Comparison of ENCODE assay signal across 8 mouse cellular contexts in genomic region chr11:98751221-98751782, GRCm38 (mm10). TPM values are rescaled to one million over a fixed set of nuclear protein-coding genes. Genes with fewer than 3 reads are reported as not detected.
DNase-seq lines count a peak whose midpoint lies in the region; ATAC-seq and TF ChIP-seq lines count a peak whose summit lies in the region.

No protein-coding gene starts in this region.

- H3K9me3 ChIP-seq in hindbrain, postnatal 0 days (ENCODE audit: low read length) = no peaks in the 10 kb centered on the region
- no peaks in the 10 kb centered on the region for H3K9me3 ChIP-seq in liver, embryonic 15.5 days (replicated peaks)
- no peaks in the 10 kb centered on the region for H3K9me3 ChIP-seq in stomach, embryonic 15.5 days

- H3K4me2 ChIP-seq in hindbrain, postnatal 0 days (ENCODE audit: low read depth, low read length) = peak overlapping the region; percentile 61
- H3K4me2 ChIP-seq in liver, embryonic 15.5 days = peak overlapping the region; percentile 69
- peak overlapping the region; percentile 48 for H3K4me2 ChIP-seq in stomach, embryonic 15.5 days

- no peak overlapping the region for H3K4me3 ChIP-seq in lung, adult 2 months (replicated peaks; ENCODE audit: extremely low read depth, low read depth, low read length)
- no peak overlapping the region for H3K4me3 ChIP-seq in embryonic fibroblast, embryonic 13.5 days (ENCODE audit: insufficient read depth, low read length)
- H3K4me3 ChIP-seq in hindbrain, postnatal 0 days (ENCODE audit: low read length) = no peak overlapping the region
- H3K4me3 ChIP-seq in liver, embryonic 15.5 days (replicated peaks) = peak overlapping the region; percentile 32
- peak overlapping the region; percentile 2; the same call in 1 of the 2 replicates for H3K4me3 ChIP-seq in stomach, embryonic 15.5 days (replicated peaks)

- ATAC-seq in hindbrain, postnatal 0 days = no peak
- ATAC-seq in liver, embryonic 15.5 days (ENCODE audit: insufficient read depth) = peak; percentile 82
- ATAC-seq in stomach, embryonic 15.5 days (ENCODE audit: insufficient read depth, low FRiP score, low read depth) = peak; percentile 80

- TF ChIP-seq POLR2A in lung, adult 2 months (IDR thresholded peaks at IDR 0.05; ENCODE audit: borderline replicate concordance, extremely low read depth, low read depth, low read length) = no peak
- no peak for TF ChIP-seq POLR2A in embryonic fibroblast, embryonic 13.5 days (IDR thresholded peaks at IDR 0.05; ENCODE audit: low read depth, low read length)

- peak; percentile 43 for DNase-seq in lung, adult 2 months
- DNase-seq in lung, postnatal 25 days (ENCODE audit: low spot score) = no peak
- no peak for DNase-seq in hindbrain, postnatal 0 days (ENCODE audit: low spot score)
- DNase-seq in layer of hippocampus, adult 8-10 months (ENCODE audit: low spot score in 2 of 2) = no peak
- no peak for DNase-seq in left cerebral cortex, postnatal 14 days (ENCODE audit: low spot score in 2 of 2)

- intact Hi-C loops in left cerebral cortex, postnatal 14 days (cut with DNase I) = no loop called here

- WGBS in lung, adult 2 months = 18% methylated on average over 6 of the region's 6 CpGs
- WGBS in hindbrain, postnatal 0 days = 6% methylated on average over 6 of the region's 6 CpGs
- 6% methylated on average over 6 of the region's 6 CpGs for WGBS in liver, embryonic 15.5 days (ENCODE audit: insufficient replicate concordance)
- WGBS in stomach, embryonic 15.5 days = 19% methylated on average over 6 of the region's 6 CpGs

- peaks cover 62% of the 10 kb centered on the region for H3K4me1 ChIP-seq in lung, adult 2 months (ENCODE audit: control insufficient read depth, insufficient read depth, low read length)
- peaks cover 22% of the 10 kb centered on the region for H3K4me1 ChIP-seq in embryonic fibroblast, embryonic 13.5 days (ENCODE audit: control insufficient read depth, insufficient read depth, low read length)
- peaks cover 67% of the 10 kb centered on the region for H3K4me1 ChIP-seq in hindbrain, postnatal 0 days (ENCODE audit: insufficient read depth, low read length)
- H3K4me1 ChIP-seq in liver, embryonic 15.5 days (replicated peaks) = peaks cover 100% of the 10 kb centered on the region
- H3K4me1 ChIP-seq in stomach, embryonic 15.5 days = peaks cover 91% of the 10 kb centered on the region

- peak overlapping the region; percentile 37 for H3K9ac ChIP-seq in hindbrain, postnatal 0 days (replicated peaks; ENCODE audit: low read length)
- peak overlapping the region; percentile 31; the same call in 1 of the 2 replicates for H3K9ac ChIP-seq in liver, embryonic 15.5 days
- peak overlapping the region; percentile 10; the same call in 1 of the 2 replicates for H3K9ac ChIP-seq in stomach, embryonic 15.5 days

- peaks cover 11% of the 10 kb centered on the region for H3K36me3 ChIP-seq in hindbrain, postnatal 0 days (ENCODE audit: insufficient read depth, low read length)
- H3K36me3 ChIP-seq in liver, embryonic 15.5 days (replicated peaks) = peaks cover 8% of the 10 kb centered on the region; the same call in 1 of the 2 replicates
- H3K36me3 ChIP-seq in stomach, embryonic 15.5 days = no peaks in the 10 kb centered on the region; the same call in 1 of the 2 replicates

- H3K27me3 ChIP-seq in hindbrain, postnatal 0 days (ENCODE audit: insufficient read depth, low read length) = no peaks in the 10 kb centered on the region
- no peaks in the 10 kb centered on the region for H3K27me3 ChIP-seq in liver, embryonic 15.5 days
- H3K27me3 ChIP-seq in stomach, embryonic 15.5 days (replicated peaks) = no peaks in the 10 kb centered on the region

- peak overlapping the region; percentile 39 for H3K27ac ChIP-seq in embryonic fibroblast, embryonic 13.5 days (ENCODE audit: insufficient read depth, low read length)
- peak overlapping the region; percentile 95 for H3K27ac ChIP-seq in hindbrain, postnatal 0 days
- peak overlapping the region; percentile 86 for H3K27ac ChIP-seq in liver, embryonic 15.5 days (replicated peaks)
- H3K27ac ChIP-seq in stomach, embryonic 15.5 days = peak overlapping the region; percentile 85

- TF ChIP-seq CTCF in lung, adult 2 months (IDR thresholded peaks at IDR 0.05; ENCODE audit: insufficient read depth, low read length) = no peak
- no peak for TF ChIP-seq CTCF in embryonic fibroblast, embryonic 13.5 days (IDR thresholded peaks at IDR 0.05; ENCODE audit: borderline replicate concordance, insufficient read depth, low read length)
- TF ChIP-seq CTCF in hindbrain, postnatal 0 days (IDR thresholded peaks at IDR 0.05; ENCODE audit: low read depth) = no peak

RNA-seq across cellular contexts. Expression of gene Thra, which starts 10.9 kb away (rescaled TPM):
- polyA plus RNA-seq in lung, adult 2 months (2012; rRNA removed) = 142 and 159 TPM in 2 replicates
- polyA plus RNA-seq in embryonic fibroblast, embryonic 13.5 days (2011; ENCODE audit: insufficient read length, low read depth, missing spikeins) = 66.0 and 83.9 TPM in 2 replicates
- 725 and 812 TPM in 2 replicates for total RNA-seq in hindbrain, postnatal 0 days (2014; rRNA removed)
- 160 TPM in 2 replicates for polyA plus RNA-seq in hindbrain, postnatal 0 days (2015; fragmentation: Nextera tagmentation; extraction: Ambion mirVana)
- polyA plus RNA-seq in liver, embryonic 15.5 days (2015; fragmentation: Nextera tagmentation; extraction: Ambion mirVana) = 7.2 and 7.6 TPM in 2 replicates
- polyA plus RNA-seq in stomach, embryonic 15.5 days (2015; fragmentation: Nextera tagmentation; extraction: Ambion mirVana) = 42.7 and 44.7 TPM in 2 replicates
- total RNA-seq in layer of hippocampus, adult 8-10 months (2022) = 100 to 1,000 TPM; 919 to 985 (median 938) TPM
- 1,000 to 10,000 TPM in 1 of 2 experiments, 100 to 1,000 TPM in 1; 962 to 1,004 TPM for total RNA-seq in left cerebral cortex, postnatal 14 days (2021)

RNA-seq across cellular contexts. Expression of gene Med24, which starts 22.1 kb away (rescaled TPM):
- 45.0 and 55.1 TPM in 2 replicates for polyA plus RNA-seq in lung, adult 2 months (2012; rRNA removed)
- 50.1 and 58.1 TPM in 2 replicates for polyA plus RNA-seq in embryonic fibroblast, embryonic 13.5 days (2011; ENCODE audit: insufficient read length, low read depth, missing spikeins)
- total RNA-seq in hindbrain, postnatal 0 days (2014; rRNA removed) = 63.2 and 88.6 TPM in 2 replicates
- 47.1 and 48.3 TPM in 2 replicates for polyA plus RNA-seq in hindbrain, postnatal 0 days (2015; fragmentation: Nextera tagmentation; extraction: Ambion mirVana)
- 24.2 and 27.7 TPM in 2 replicates for polyA plus RNA-seq in liver, embryonic 15.5 days (2015; fragmentation: Nextera tagmentation; extraction: Ambion mirVana)
- polyA plus RNA-seq in stomach, embryonic 15.5 days (2015; fragmentation: Nextera tagmentation; extraction: Ambion mirVana) = 36.4 and 39.7 TPM in 2 replicates
- total RNA-seq in layer of hippocampus, adult 8-10 months (2022) = 100 to 1,000 TPM; 118 to 162 (median 138) TPM
- 100 to 1,000 TPM in 1 of 2 experiments, 10 to 100 TPM in 1; 96.3 to 114 TPM for total RNA-seq in left cerebral cortex, postnatal 14 days (2021)

RNA-seq across cellular contexts. Expression of gene Nr1d1, which starts 23.8 kb away (rescaled TPM):
- polyA plus RNA-seq in lung, adult 2 months (2012; rRNA removed) = 213 and 329 TPM in 2 replicates
- 18.7 and 23.7 TPM in 2 replicates for polyA plus RNA-seq in embryonic fibroblast, embryonic 13.5 days (2011; ENCODE audit: insufficient read length, low read depth, missing spikeins)
- total RNA-seq in hindbrain, postnatal 0 days (2014; rRNA removed) = 7.5 and 8.6 TPM in 2 replicates
- 10.2 and 13.5 TPM in 2 replicates for polyA plus RNA-seq in hindbrain, postnatal 0 days (2015; fragmentation: Nextera tagmentation; extraction: Ambion mirVana)
- 0.63 and 0.85 TPM in 2 replicates for polyA plus RNA-seq in liver, embryonic 15.5 days (2015; fragmentation: Nextera tagmentation; extraction: Ambion mirVana)
- 2.4 and 2.5 TPM in 2 replicates for polyA plus RNA-seq in stomach, embryonic 15.5 days (2015; fragmentation: Nextera tagmentation; extraction: Ambion mirVana)
- total RNA-seq in layer of hippocampus, adult 8-10 months (2022) = 10 to 100 TPM; 86.6 to 99.6 (median 92.7) TPM
- 10 to 100 TPM; 82.0 to 85.4 TPM for total RNA-seq in left cerebral cortex, postnatal 14 days (2021)

RNA-seq across cellular contexts. Expression of gene Msl1, which starts 44.0 kb away (rescaled TPM):
- 39.0 and 54.3 TPM in 2 replicates for polyA plus RNA-seq in lung, adult 2 months (2012; rRNA removed)
- polyA plus RNA-seq in embryonic fibroblast, embryonic 13.5 days (2011; ENCODE audit: insufficient read length, low read depth, missing spikeins) = 77.7 and 83.8 TPM in 2 replicates
- total RNA-seq in hindbrain, postnatal 0 days (2014; rRNA removed) = 77.7 and 94.3 TPM in 2 replicates
- 25.0 and 25.4 TPM in 2 replicates for polyA plus RNA-seq in hindbrain, postnatal 0 days (2015; fragmentation: Nextera tagmentation; extraction: Ambion mirVana)
- polyA plus RNA-seq in liver, embryonic 15.5 days (2015; fragmentation: Nextera tagmentation; extraction: Ambion mirVana) = 5.2 and 5.8 TPM in 2 replicates
- 23.0 and 23.6 TPM in 2 replicates for polyA plus RNA-seq in stomach, embryonic 15.5 days (2015; fragmentation: Nextera tagmentation; extraction: Ambion mirVana)
- total RNA-seq in layer of hippocampus, adult 8-10 months (2022) = 100 to 1,000 TPM; 140 to 201 (median 177) TPM
- total RNA-seq in left cerebral cortex, postnatal 14 days (2021) = 100 to 1,000 TPM; 168 to 170 TPM

RNA-seq across cellular contexts. Expression of gene Csf3, which starts 50.2 kb away (rescaled TPM):
- not detected in 2 replicates for polyA plus RNA-seq in lung, adult 2 months (2012; rRNA removed)
- 0.35 TPM in 1 of 2 replicates, not detected in the other for polyA plus RNA-seq in embryonic fibroblast, embryonic 13.5 days (2011; ENCODE audit: insufficient read length, low read depth, missing spikeins)
- not detected in 2 replicates for total RNA-seq in hindbrain, postnatal 0 days (2014; rRNA removed)
- polyA plus RNA-seq in hindbrain, postnatal 0 days (2015; fragmentation: Nextera tagmentation; extraction: Ambion mirVana) = not detected in 2 replicates
- polyA plus RNA-seq in liver, embryonic 15.5 days (2015; fragmentation: Nextera tagmentation; extraction: Ambion mirVana) = not detected in 2 replicates
- polyA plus RNA-seq in stomach, embryonic 15.5 days (2015; fragmentation: Nextera tagmentation; extraction: Ambion mirVana) = not detected in 2 replicates
- not detected for total RNA-seq in layer of hippocampus, adult 8-10 months (2022)
- not detected for total RNA-seq in left cerebral cortex, postnatal 14 days (2021)

Comparison
In these comparisons a context has a peak if more than half of its experiments do, and no peak if none do; other contexts are left out.
1. H3K4me3 ChIP-seq: peak in liver, embryonic 15.5 days (single experiment) and stomach, embryonic 15.5 days (single experiment); none in lung, adult 2 months (single experiment), embryonic fibroblast, embryonic 13.5 days (single experiment) and hindbrain, postnatal 0 days (single experiment).
2. H3K27ac ChIP-seq: peak in every context shown above with its lines; median percentile 95 in hindbrain, postnatal 0 days; 86 in liver, embryonic 15.5 days; 85 in stomach, embryonic 15.5 days; 39 in embryonic fibroblast, embryonic 13.5 days.
3. Peak in every context shown above with its lines, with median percentiles within 50 percentile points of each other: H3K4me2 ChIP-seq and H3K9ac ChIP-seq.